Mouse (Mus musculus): ENCODE measurements around the gene Hoxa9. TPM values are rescaled to one million over a fixed set of nuclear protein-coding genes. Genes with fewer than 3 reads are reported as not detected.

Hoxa9 gene
- polyA plus RNA-seq, 1 experiment from 2014 or later = 1.3 TPM

GRCm38 (mm10) chr6:52228475-52229465, 2.1 kb downstream of the Hoxa9 start:
- Histone ChIP-seq H3K27ac (no peak overlapping the region), H3K4me3 (no peak overlapping the region), H3K27me3 (peaks cover 94% of the 10 kb centered on the region), H3K36me3 (no peaks in the 10 kb centered on the region), H3K4me2 (no peak overlapping the region), H3K4me1 (replicated peaks) (no peaks in the 10 kb centered on the region), H3K9ac (no peak overlapping the region), H3K9me3 (no peaks in the 10 kb centered on the region)
- no peak for ATAC-seq (ENCODE audit: low FRiP score)
- WGBS = 1% methylated on average over 38 of the region's 38 CpGs

DNA sequence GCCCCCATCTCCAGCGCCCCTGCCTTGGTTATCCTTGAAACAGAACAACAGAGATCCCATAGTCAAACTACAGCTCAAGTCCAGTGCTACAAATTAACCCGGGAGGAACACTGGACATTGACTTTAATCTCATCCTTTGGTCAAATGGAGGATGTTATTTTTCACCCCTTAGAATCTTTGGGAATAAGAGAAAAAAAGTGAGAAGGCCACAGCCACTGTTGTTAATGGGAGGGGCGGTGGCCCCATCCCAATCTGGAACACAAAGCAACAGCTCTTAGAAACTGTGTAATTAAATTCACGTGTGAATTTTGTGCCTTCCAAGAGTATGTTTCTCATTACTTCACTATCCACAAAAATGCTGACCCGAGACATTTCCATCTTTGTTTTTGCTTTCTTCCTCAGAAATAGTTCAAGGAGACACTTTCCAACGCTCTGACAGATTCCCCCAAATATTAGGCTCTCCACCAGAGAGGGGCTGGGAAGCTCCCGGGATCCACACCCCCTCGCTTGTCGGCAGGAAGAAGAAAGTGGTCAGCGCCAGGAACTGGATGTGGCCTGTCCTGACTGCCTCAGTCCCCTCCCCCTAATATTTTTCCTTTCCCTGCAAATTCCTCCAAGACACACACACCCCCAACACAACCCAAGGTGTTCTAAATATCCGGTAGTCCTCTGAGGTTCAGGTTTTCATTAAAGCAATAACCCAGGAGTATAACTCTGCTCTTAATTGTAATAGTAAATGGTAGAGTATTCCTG, 3.2 kb downstream of the Hoxa9 start:
- no peaks in the 10 kb centered on the region for H3K4me1 ChIP-seq (replicated peaks)
- H3K4me2 ChIP-seq = no peak overlapping the region
- no peak overlapping the region for H3K9ac ChIP-seq
- no peaks in the 10 kb centered on the region for H3K9me3 ChIP-seq
- H3K4me3 ChIP-seq = no peak overlapping the region
- peaks cover 94% of the 10 kb centered on the region for H3K27me3 ChIP-seq
- no peak overlapping the region for H3K27ac ChIP-seq
- WGBS = 3% methylated on average over 11 of the region's 11 CpGs
- H3K36me3 ChIP-seq = no peaks in the 10 kb centered on the region
- no peak for ATAC-seq (ENCODE audit: low FRiP score)

DNA sequence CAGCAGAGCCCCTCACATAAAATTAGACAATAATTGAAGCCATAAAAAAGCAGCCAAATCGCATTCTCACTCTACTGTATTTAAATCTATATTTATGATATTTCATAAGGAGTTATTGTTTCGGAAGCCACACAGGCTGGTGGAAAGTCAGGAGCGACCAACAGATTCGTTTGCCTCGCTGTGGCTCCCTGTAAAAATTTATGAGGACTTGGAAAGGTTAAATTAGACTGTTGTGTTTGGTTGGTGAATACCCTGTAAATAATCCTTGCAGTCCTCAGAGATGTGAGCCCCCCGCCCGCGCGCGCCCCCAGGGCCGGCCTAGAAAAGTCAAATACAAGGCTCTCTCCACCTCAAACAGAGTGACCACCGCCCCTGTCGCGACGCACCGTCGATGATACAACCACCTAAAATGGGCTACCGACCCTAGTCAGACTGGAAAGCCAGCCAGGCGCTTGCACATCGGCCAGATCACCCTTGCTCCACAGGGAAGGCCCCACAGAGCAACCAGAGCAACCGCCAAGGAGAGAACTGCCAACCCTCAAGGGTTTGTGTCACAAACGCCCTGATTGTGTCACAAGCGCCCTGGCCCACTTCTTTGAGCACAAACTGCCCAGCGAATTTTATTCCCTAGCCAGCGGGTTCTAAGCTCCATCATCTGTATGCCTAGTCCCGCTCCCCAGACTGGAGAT, 4.2 kb downstream of the Hoxa9 start:
- H3K9me3 ChIP-seq = no peaks in the 10 kb centered on the region
- no peak overlapping the region for H3K27ac ChIP-seq
- H3K27me3 ChIP-seq = peaks cover 94% of the 10 kb centered on the region
- H3K4me3 ChIP-seq = no peak overlapping the region
- H3K36me3 ChIP-seq = no peaks in the 10 kb centered on the region
- no peak overlapping the region for H3K9ac ChIP-seq
- H3K4me1 ChIP-seq (replicated peaks) = peaks cover 2% of the 10 kb centered on the region
- no peak for ATAC-seq (ENCODE audit: low FRiP score)
- 2% methylated on average over 26 of the region's 26 CpGs for WGBS
- no peak overlapping the region for H3K4me2 ChIP-seq

DNA sequence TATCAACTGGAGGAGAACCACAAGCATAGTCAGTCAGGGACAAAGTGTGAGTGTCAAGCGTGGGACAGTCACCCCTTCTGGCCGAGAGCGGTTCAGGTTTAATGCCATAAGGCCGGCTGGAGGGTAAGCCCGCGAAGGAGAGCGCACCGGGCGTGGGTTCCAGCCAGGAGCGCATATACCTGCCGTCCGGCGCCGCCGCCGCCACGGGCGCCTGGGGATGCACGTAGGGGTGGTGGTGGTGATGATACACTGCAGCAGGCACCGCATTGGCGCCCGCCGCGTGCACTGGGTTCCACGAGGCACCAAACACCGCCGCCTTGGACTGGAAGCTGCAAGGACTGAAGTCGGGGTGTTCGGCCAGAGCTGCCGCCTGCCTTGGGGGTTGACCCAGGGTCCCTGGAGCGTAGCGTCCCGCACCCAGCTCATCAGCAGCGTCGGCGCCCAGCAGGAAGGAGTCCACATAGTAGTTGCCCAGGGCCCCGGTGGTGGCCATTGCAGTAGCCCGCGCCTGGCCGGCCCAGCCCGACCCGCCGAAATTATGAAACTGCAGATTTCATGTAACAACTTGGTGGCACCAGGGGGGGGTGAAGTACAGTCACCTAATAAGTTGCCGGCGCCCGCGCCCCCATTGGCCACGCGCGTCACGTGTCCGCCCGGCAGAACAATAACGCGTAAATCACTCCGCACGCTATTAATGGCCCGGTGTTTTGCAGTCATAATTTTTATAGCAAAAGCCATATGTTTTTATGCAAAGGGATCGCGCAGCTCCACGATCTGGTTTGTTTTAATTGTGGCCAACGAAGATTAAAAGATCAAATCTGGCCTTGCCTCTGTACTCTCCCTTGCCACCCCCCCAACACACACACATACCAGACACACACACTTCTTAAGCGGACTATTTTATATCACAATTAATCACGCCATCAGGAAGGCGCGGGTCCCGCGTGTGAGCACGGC, 5.0 kb downstream of the Hoxa9 start:
- no peak for ATAC-seq (ENCODE audit: low FRiP score)
- H3K27me3 ChIP-seq = peaks cover 98% of the 10 kb centered on the region
- H3K9ac ChIP-seq = no peak overlapping the region
- H3K4me2 ChIP-seq = no peak overlapping the region
- H3K36me3 ChIP-seq = no peaks in the 10 kb centered on the region
- H3K9me3 ChIP-seq = no peaks in the 10 kb centered on the region
- 3% methylated on average over 68 of the region's 69 CpGs for WGBS
- no peak overlapping the region for H3K27ac ChIP-seq
- H3K4me1 ChIP-seq (replicated peaks) = peaks cover 8% of the 10 kb centered on the region
- peak overlapping the region; percentile 8; the same call in 1 of the 2 replicates for H3K4me3 ChIP-seq

GRCm38 (mm10) chr6:52224895-52225611, 5.8 kb downstream of the Hoxa9 start:
- H3K9ac ChIP-seq = no peak overlapping the region
- ATAC-seq (ENCODE audit: low FRiP score) = no peak
- no peak overlapping the region for H3K27ac ChIP-seq
- peaks cover 98% of the 10 kb centered on the region for H3K27me3 ChIP-seq
- no peaks in the 10 kb centered on the region for H3K9me3 ChIP-seq
- no peak overlapping the region for H3K4me3 ChIP-seq
- 2% methylated on average over 36 of the region's 36 CpGs for WGBS
- H3K4me2 ChIP-seq = no peak overlapping the region
- H3K4me1 ChIP-seq (replicated peaks) = peaks cover 8% of the 10 kb centered on the region
- no peaks in the 10 kb centered on the region for H3K36me3 ChIP-seq

DNA sequence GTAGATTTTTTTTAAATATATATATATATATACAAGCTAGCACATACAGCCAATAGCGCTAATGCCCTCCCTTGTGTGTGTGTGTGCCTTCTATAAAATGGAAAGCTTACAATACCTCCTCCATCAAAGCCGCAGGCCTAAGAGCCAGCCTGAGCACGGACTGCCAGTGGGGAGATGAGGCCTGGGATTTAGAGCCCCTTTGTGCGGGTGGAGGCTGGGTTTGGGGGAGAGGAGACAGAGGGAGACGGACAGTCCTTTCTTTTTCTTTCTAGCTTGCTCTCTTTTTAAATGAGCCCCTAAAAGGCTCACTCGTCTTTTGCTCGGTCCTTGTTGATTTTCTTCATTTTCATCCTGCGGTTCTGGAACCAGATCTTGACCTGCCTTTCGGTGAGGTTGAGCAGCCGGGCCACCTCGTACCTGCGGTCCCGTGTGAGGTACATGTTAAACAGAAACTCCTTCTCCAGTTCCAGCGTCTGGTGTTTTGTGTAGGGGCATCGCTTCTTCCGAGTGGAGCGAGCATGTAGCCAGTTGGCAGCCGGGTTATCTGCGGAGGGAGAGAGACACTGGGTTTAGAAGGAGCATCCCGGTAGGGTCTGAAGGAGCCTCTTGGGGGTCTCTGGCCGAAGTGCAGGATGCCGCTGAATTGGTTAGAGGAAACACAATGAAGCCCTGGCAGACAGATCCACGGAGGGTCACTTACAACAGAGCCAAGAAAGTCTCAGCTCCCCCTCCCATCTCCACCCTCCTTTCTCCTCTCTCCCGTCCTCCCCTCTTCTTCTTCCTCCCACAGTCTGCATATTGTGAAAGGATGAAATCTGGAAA, 6.7 kb downstream of the Hoxa9 start:
- 2% methylated on average over 24 of the region's 24 CpGs for WGBS
- H3K4me1 ChIP-seq (replicated peaks) = peaks cover 8% of the 10 kb centered on the region
- no peak overlapping the region for H3K9ac ChIP-seq
- H3K36me3 ChIP-seq = no peaks in the 10 kb centered on the region
- H3K27me3 ChIP-seq = peaks cover 98% of the 10 kb centered on the region
- ATAC-seq (ENCODE audit: low FRiP score) = no peak
- no peaks in the 10 kb centered on the region for H3K9me3 ChIP-seq
- no peak overlapping the region; the same call in 1 of the 2 replicates for H3K4me3 ChIP-seq
- no peak overlapping the region for H3K27ac ChIP-seq
- no peak overlapping the region for H3K4me2 ChIP-seq

- no peaks in the 10 kb centered on the region for H3K36me3 ChIP-seq
Measured at GRCm38 (mm10) chr6:52222729-52223128, 8.2 kb downstream of the Hoxa9 start.

DNA sequence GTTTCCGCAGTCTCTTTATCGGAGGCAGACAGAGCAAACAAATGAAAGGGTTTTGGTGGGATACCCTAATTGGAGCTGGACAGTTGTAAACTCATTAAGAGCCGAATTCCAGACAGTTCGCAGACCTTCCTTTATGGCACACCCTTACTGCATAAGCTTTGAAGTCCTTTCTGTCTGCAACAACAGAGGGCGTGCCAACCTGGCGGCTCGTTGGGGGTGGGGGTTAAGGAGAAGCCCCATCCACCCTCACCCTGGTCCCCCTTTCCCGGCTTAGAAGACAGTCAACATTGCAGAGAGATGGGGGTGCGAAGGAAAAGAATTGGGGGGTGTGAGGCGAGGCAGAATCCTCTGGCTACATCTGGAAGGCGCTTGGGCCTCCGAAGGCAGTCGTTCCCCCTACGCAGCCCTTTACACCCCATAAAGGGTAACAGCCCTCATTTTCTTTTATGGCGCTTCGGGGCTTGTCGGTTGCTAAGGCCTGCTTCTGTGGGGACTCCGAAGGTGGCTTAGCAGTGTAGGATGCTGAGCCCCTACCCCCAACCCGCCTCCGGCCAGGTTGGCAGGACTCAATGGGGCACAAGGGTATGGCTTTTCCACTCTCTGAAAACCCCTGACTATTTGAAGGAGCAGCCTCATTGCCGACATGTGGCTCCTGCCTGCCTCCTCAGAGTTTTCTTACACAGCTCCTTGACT, 8.8 kb downstream of the Hoxa9 start:
- 0 out of 2 replicates have a peak, but pooled peaks have one; percentile 2 for ATAC-seq (ENCODE audit: low FRiP score)
- WGBS = 7% methylated on average over 21 of the region's 21 CpGs
- peaks cover 100% of the 10 kb centered on the region for H3K27me3 ChIP-seq
- no peaks in the 10 kb centered on the region for H3K9me3 ChIP-seq
- no peaks in the 10 kb centered on the region for H3K36me3 ChIP-seq
- peaks cover 13% of the 10 kb centered on the region for H3K4me1 ChIP-seq (replicated peaks)
- H3K27ac ChIP-seq = no peak overlapping the region
- H3K9ac ChIP-seq = no peak overlapping the region
- H3K4me3 ChIP-seq = peak overlapping the region; percentile 49
- peak overlapping the region; percentile 76 for H3K4me2 ChIP-seq

More at GRCm38 (mm10) chr6:52222729-52223128, 8.2 kb downstream of the Hoxa9 start:
- no peak for ATAC-seq (ENCODE audit: low FRiP score)
- 9% methylated on average over 13 of the region's 13 CpGs for WGBS
- Histone ChIP-seq H3K4me3 (no peak overlapping the region), H3K27me3 (peaks cover 100% of the 10 kb centered on the region), H3K4me2 (no peak overlapping the region), H3K9ac (no peak overlapping the region), H3K27ac (no peak overlapping the region), H3K9me3 (no peaks in the 10 kb centered on the region), H3K4me1 (replicated peaks) (peaks cover 8% of the 10 kb centered on the region)

- Histone ChIP-seq H3K4me2 (peak within 1 kb of the TSS; percentile 76), H3K4me1 (replicated peaks) (peaks cover 18% of the 10 kb centered on the region), H3K27me3 (peaks cover 100% of the 10 kb centered on the region), H3K36me3 (no peaks in the 10 kb centered on the region), H3K27ac (peak within 1 kb of the TSS; percentile 30; the same call in 1 of the 2 replicates), H3K9me3 (no peaks in the 10 kb centered on the region), H3K9ac (peak within 1 kb of the TSS; percentile 66), H3K4me3 (peak within 1 kb of the TSS; percentile 49)
- ATAC-seq (ENCODE audit: low FRiP score) = peak; percentile 40
- WGBS = under 1% methylated on average over 46 of the region's 46 CpGs
Measured at GRCm38 (mm10) chr6:52221337-52221992, 9.4 kb downstream of the Hoxa9 start, which contains the start of gene Hoxa7. TSS of gene Hoxa7 (minus strand) at chr6:52221854.

Measured in hindbrain, embryonic 13.5 days (tissue).